17 mouse cellular contexts compared by ENCODE assay signal in genomic region chr11:69009508-69009907, GRCm38 (mm10).
"Had no signal": no experiment of that assay in that cellular context is flagged by ENCODE, and none has a peak within 500 bp of the region (broad histone marks: within the 10 kb centered on the region; RNA-seq: fewer than 3 reads in every experiment).

No protein-coding gene starts in this region.

- H3K4me2 ChIP-seq: lung, embryonic 14.5 days; neural tube, embryonic 13.5 days; neural tube, embryonic 15.5 days had no signal

- H3K9me3 ChIP-seq: midbrain, embryonic 10.5 days; midbrain, embryonic 12.5 days; neural tube, embryonic 13.5 days; neural tube, embryonic 15.5 days had no signal

- H3K27ac ChIP-seq: midbrain, embryonic 10.5 days; midbrain, embryonic 12.5 days; neural tube, embryonic 13.5 days; neural tube, embryonic 15.5 days had no signal

- ATAC-seq: midbrain, embryonic 16.5 days had no signal

- H3K27me3 ChIP-seq: midbrain, embryonic 12.5 days; neural tube, embryonic 13.5 days; neural tube, embryonic 15.5 days had no signal

- H3K9ac ChIP-seq: lung, embryonic 14.5 days; midbrain, embryonic 12.5 days; neural tube, embryonic 13.5 days; neural tube, embryonic 15.5 days had no signal

- H3K36me3 ChIP-seq: neural tube, embryonic 13.5 days; neural tube, embryonic 15.5 days had no signal

- DNase-seq: lung, adult 18-20 months; lung, embryonic 14.5 days; lung, postnatal 10 days; lung, postnatal 4 days; midbrain, embryonic 14.5 days; right cerebral cortex, adult 18-20 months; right cerebral cortex, postnatal 25 days; right cerebral cortex, postnatal 4 days; spleen, adult 18-20 months; thymus, adult 18-20 months; thymus, postnatal 14 days; thymus, postnatal 36 days had no signal

- H3K4me3 ChIP-seq: midbrain, embryonic 10.5 days; midbrain, embryonic 12.5 days; neural tube, embryonic 13.5 days; neural tube, embryonic 15.5 days had no signal
